Mouse (Mus musculus): ENCODE results near the gene Hmg20b. TPM values are rescaled to one million over a fixed set of nuclear protein-coding genes. Genes with fewer than 3 reads are reported as not detected.

Gene Hmg20b
- polyA plus RNA-seq, 1 experiment from 2014 or later, result 130 TPM

- ATAC-seq (ENCODE audit: insufficient number of reproducible peaks, low FRiP score, low TSS enrichment, low read depth) (peak; percentile 87), DNase-seq (ENCODE audit: low spot score) (peak; percentile 99)
- peak within 1 kb of the TSS; percentile 91 for H3K4me2 ChIP-seq (ENCODE audit: low read depth, severe bottlenecking)
- peak within 1 kb of the TSS; percentile 82 for H3K4me3 ChIP-seq (ENCODE audit: low read depth, low read length)
- H3K36me3 ChIP-seq (ENCODE audit: control insufficient read depth, insufficient read depth, low read length), result peaks cover 17% of the 10 kb centered on the region; the same call in 1 of the 2 replicates
- WGBS, result 5% methylated on average over 50 of the region's 54 CpGs
- no peaks in the 10 kb centered on the region for H3K27me3 ChIP-seq (ENCODE audit: control insufficient read depth, insufficient read depth, low read length)
- H3K9me3 ChIP-seq (ENCODE audit: control insufficient read depth, low read length), result no peaks in the 10 kb centered on the region
- H3K4me1 ChIP-seq (ENCODE audit: control insufficient read depth, insufficient read depth, low read length), result peaks cover 6% of the 10 kb centered on the region
- H3K27ac ChIP-seq (replicated peaks; ENCODE audit: low read depth, low read length), result peak within 1 kb of the TSS; percentile 71
- peak within 1 kb of the TSS; percentile 76 for H3K9ac ChIP-seq (ENCODE audit: low read length)
Measured at GRCm38 (mm10) chr10:81383802-81384604, 33.7 kb upstream of the Hmg20b start, which contains the start of the genes Dohh and Gm48551. Gene Dohh (plus strand): TSS chr10:81384428. Gene Gm48551 (plus strand): TSS chr10:81384466.

DNA sequence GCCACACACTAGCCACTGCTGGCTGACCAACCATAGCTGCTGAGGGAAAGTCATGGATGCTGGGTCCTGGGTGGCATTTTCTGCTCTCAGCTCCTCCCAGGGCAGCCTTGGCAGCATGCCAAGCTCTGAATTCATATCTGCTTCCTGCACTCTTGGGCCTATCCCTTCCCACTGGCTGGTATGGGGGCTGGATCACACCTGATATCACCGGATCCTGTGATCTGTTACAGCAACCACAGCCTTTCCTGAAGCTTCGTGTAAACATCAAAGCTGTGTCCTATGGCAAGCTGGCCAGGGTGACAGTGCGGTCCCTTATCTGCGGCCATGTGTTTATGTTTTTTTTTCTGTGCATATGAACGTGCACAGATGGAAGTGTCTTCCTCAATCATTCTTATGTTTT lies 31.8 kb upstream of the Hmg20b start:
- WGBS, result 90% methylated on average over 5 of the region's 5 CpGs
- H3K27me3 ChIP-seq (ENCODE audit: control insufficient read depth, insufficient read depth, low read length), result no peaks in the 10 kb centered on the region
- no peak overlapping the region for H3K4me2 ChIP-seq (ENCODE audit: low read depth, severe bottlenecking)
- H3K27ac ChIP-seq (replicated peaks; ENCODE audit: low read depth, low read length), result no peak overlapping the region
- H3K4me3 ChIP-seq (ENCODE audit: low read depth, low read length), result no peak overlapping the region
- peaks cover 11% of the 10 kb centered on the region; the same call in 1 of the 2 replicates for H3K36me3 ChIP-seq (ENCODE audit: control insufficient read depth, insufficient read depth, low read length)
- peaks cover 10% of the 10 kb centered on the region for H3K4me1 ChIP-seq (ENCODE audit: control insufficient read depth, insufficient read depth, low read length)
- DNase-seq (ENCODE audit: low spot score) (no peak), ATAC-seq (ENCODE audit: insufficient number of reproducible peaks, low FRiP score, low TSS enrichment, low read depth) (no peak)
- H3K9ac ChIP-seq (ENCODE audit: low read length), result no peak overlapping the region
- no peaks in the 10 kb centered on the region for H3K9me3 ChIP-seq (ENCODE audit: control insufficient read depth, low read length)

DNA sequence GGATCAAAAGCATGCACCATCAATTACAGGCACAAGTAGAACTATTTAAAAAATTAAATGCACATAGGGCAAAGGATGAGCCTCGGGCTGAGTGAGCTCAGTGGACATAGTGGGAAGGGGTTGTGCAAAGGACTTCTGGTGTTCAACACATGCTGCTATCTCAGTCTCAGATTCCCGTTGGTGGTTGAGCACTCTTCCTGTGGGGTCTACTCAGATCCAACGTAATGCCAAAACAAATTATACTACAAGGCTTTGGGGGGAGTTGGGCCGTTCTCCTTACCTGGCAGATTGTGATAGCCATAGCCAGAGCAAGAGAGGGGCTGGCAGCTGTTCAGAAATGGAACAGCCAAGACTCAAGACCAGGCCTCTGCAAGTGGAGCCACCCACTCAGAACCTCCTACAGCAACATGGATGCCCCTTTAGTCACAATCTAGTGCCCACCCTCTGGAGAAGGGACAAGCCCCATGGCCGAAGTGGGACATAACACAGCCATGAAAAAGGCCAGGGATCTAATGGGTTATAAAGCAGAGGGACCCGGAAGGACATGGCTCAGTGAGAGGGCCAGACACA lies 29.6 kb upstream of the Hmg20b start:
- 0 out of 2 replicates have a peak, but pooled peaks cover 3% of the 10 kb centered on the region for H3K36me3 ChIP-seq (ENCODE audit: control insufficient read depth, insufficient read depth, low read length)
- H3K4me1 ChIP-seq (ENCODE audit: control insufficient read depth, insufficient read depth, low read length), result peaks cover 13% of the 10 kb centered on the region
- no peak overlapping the region for H3K9ac ChIP-seq (ENCODE audit: low read length)
- H3K27ac ChIP-seq (replicated peaks; ENCODE audit: low read depth, low read length), result no peak overlapping the region
- no peak overlapping the region for H3K4me3 ChIP-seq (ENCODE audit: low read depth, low read length)
- no peaks in the 10 kb centered on the region for H3K9me3 ChIP-seq (ENCODE audit: control insufficient read depth, low read length)
- H3K4me2 ChIP-seq (ENCODE audit: low read depth, severe bottlenecking), result no peak overlapping the region
- ATAC-seq (ENCODE audit: insufficient number of reproducible peaks, low FRiP score, low TSS enrichment, low read depth) (no peak), DNase-seq (ENCODE audit: low spot score) (no peak)
- WGBS, result 92% methylated on average over 6 of the region's 6 CpGs
- H3K27me3 ChIP-seq (ENCODE audit: control insufficient read depth, insufficient read depth, low read length), result no peaks in the 10 kb centered on the region

GRCm38 (mm10) chr10:81379183-81379553 lies 28.9 kb upstream of the Hmg20b start:
- Histone ChIP-seq H3K9ac (ENCODE audit: low read length) (peak overlapping the region; percentile 58), H3K4me3 (ENCODE audit: low read depth, low read length) (peak overlapping the region; percentile 65), H3K4me1 (ENCODE audit: control insufficient read depth, insufficient read depth, low read length) (peaks cover 13% of the 10 kb centered on the region), H3K4me2 (ENCODE audit: low read depth, severe bottlenecking) (peak overlapping the region; percentile 49), H3K27ac (replicated peaks; ENCODE audit: low read depth, low read length) (peak overlapping the region; percentile 37; the same call in 1 of the 2 replicates), H3K9me3 (ENCODE audit: control insufficient read depth, low read length) (no peaks in the 10 kb centered on the region), H3K27me3 (ENCODE audit: control insufficient read depth, insufficient read depth, low read length) (no peaks in the 10 kb centered on the region), H3K36me3 (ENCODE audit: control insufficient read depth, insufficient read depth, low read length) (0 out of 2 replicates have a peak, but pooled peaks cover 3% of the 10 kb centered on the region)
- ATAC-seq (ENCODE audit: insufficient number of reproducible peaks, low FRiP score, low TSS enrichment, low read depth) (no peak), DNase-seq (ENCODE audit: low spot score) (no peak)
- 60% methylated on average over 3 of the region's 3 CpGs for WGBS

DNA sequence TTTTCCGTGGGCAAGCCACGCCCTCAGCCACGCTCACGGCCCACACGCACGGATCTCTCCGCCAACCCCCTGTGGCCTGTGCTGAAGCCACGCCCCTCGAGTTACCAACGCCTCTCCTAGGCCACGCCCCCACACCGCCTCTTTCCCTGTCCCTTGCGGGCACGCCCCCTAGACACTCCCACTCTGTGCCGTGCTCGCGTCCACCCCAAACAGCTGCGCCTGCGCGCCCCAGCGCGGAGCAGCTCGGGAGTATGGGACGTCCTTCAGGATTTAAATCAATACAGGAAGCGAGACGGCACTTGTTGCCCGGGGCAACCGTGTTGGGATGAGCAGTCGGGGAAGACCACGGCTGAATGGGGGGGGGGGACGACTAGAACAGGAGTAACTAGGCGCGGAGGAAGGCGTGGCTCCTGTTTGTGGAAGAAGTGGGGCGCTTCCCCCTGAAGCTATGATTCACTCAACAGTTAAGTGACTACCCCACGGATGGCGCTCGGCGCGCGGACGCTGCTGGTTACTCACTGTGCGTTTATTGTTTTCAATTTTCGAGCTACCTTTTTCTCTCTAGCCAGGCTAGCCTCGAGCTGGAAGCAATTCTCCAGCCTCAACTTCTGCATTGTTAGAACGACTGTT lies 28.4 kb upstream of the Hmg20b start:
- 0 out of 2 replicates have a peak, but pooled peaks cover 4% of the 10 kb centered on the region for H3K36me3 ChIP-seq (ENCODE audit: control insufficient read depth, insufficient read depth, low read length)
- no peaks in the 10 kb centered on the region for H3K9me3 ChIP-seq (ENCODE audit: control insufficient read depth, low read length)
- peak overlapping the region; percentile 58 for H3K9ac ChIP-seq (ENCODE audit: low read length)
- H3K4me1 ChIP-seq (ENCODE audit: control insufficient read depth, insufficient read depth, low read length), result peaks cover 13% of the 10 kb centered on the region
- H3K27ac ChIP-seq (replicated peaks; ENCODE audit: low read depth, low read length), result peak overlapping the region; percentile 37; the same call in 1 of the 2 replicates
- no peaks in the 10 kb centered on the region for H3K27me3 ChIP-seq (ENCODE audit: control insufficient read depth, insufficient read depth, low read length)
- peak; percentile 97 for ATAC-seq (ENCODE audit: insufficient number of reproducible peaks, low FRiP score, low TSS enrichment, low read depth)
- peak overlapping the region; percentile 65 for H3K4me3 ChIP-seq (ENCODE audit: low read depth, low read length)
- peak; percentile 100 for DNase-seq (ENCODE audit: low spot score)
- peak overlapping the region; percentile 82 for H3K4me2 ChIP-seq (ENCODE audit: low read depth, severe bottlenecking)
- under 1% methylated on average over 46 of the region's 46 CpGs for WGBS

- ATAC-seq (ENCODE audit: insufficient number of reproducible peaks, low FRiP score, low TSS enrichment, low read depth), result peak; percentile 62
- peaks cover 13% of the 10 kb centered on the region for H3K4me1 ChIP-seq (ENCODE audit: control insufficient read depth, insufficient read depth, low read length)
- 1% methylated on average over 36 of the region's 59 CpGs for WGBS
- DNase-seq (ENCODE audit: low spot score), result no peak
- no peaks in the 10 kb centered on the region for H3K9me3 ChIP-seq (ENCODE audit: control insufficient read depth, low read length)
- peak within 1 kb of the TSS; percentile 82 for H3K4me2 ChIP-seq (ENCODE audit: low read depth, severe bottlenecking)
- H3K27me3 ChIP-seq (ENCODE audit: control insufficient read depth, insufficient read depth, low read length), result no peaks in the 10 kb centered on the region
- H3K9ac ChIP-seq (ENCODE audit: low read length), result peak within 1 kb of the TSS; percentile 75
- peak within 1 kb of the TSS; percentile 65 for H3K4me3 ChIP-seq (ENCODE audit: low read depth, low read length)
- H3K27ac ChIP-seq (replicated peaks; ENCODE audit: low read depth, low read length), result peak within 1 kb of the TSS; percentile 37; the same call in 1 of the 2 replicates
- H3K36me3 ChIP-seq (ENCODE audit: control insufficient read depth, insufficient read depth, low read length), result 0 out of 2 replicates have a peak, but pooled peaks cover 5% of the 10 kb centered on the region
Measured at GRCm38 (mm10) chr10:81377793-81378552, 27.7 kb upstream of the Hmg20b start, which contains the start of gene Fzr1. Gene Fzr1 (minus strand): TSS chr10:81378516.

GRCm38 (mm10) chr10:81377362-81377664 lies 27.0 kb upstream of the Hmg20b start:
- Histone ChIP-seq H3K9ac (ENCODE audit: low read length) (peak overlapping the region; percentile 75), H3K4me3 (ENCODE audit: low read depth, low read length) (peak overlapping the region; percentile 65), H3K4me2 (ENCODE audit: low read depth, severe bottlenecking) (peak overlapping the region; percentile 82), H3K27me3 (ENCODE audit: control insufficient read depth, insufficient read depth, low read length) (no peaks in the 10 kb centered on the region), H3K9me3 (ENCODE audit: control insufficient read depth, low read length) (no peaks in the 10 kb centered on the region), H3K27ac (replicated peaks; ENCODE audit: low read depth, low read length) (peak overlapping the region; percentile 30; the same call in 1 of the 2 replicates), H3K4me1 (ENCODE audit: control insufficient read depth, insufficient read depth, low read length) (peaks cover 13% of the 10 kb centered on the region), H3K36me3 (ENCODE audit: control insufficient read depth, insufficient read depth, low read length) (0 out of 2 replicates have a peak, but pooled peaks cover 5% of the 10 kb centered on the region)
- 80% methylated on average over 2 of the region's 2 CpGs for WGBS
- DNase-seq (ENCODE audit: low spot score) (no peak), ATAC-seq (ENCODE audit: insufficient number of reproducible peaks, low FRiP score, low TSS enrichment, low read depth) (no peak)
